Mouse (Mus musculus) forebrain, embryonic 11.5 days (tissue): ENCODE measurements around the gene Commd2. TPM values are rescaled to one million over a fixed set of nuclear protein-coding genes. Genes with fewer than 3 reads are reported as not detected.

ENCODE experiments used
- ATAC-seq: fragments of 200-750 bp; cut with Nextera tagmentation; replicated peaks from 2 replicates; pipeline ENCODE4 v1.8.0; 2017; ENCODE audit warnings: moderate TSS enrichment; ENCODE audit not compliant: low FRiP score
- DNase-seq: peaks from one replicate; pipeline ENCODE4 v3.0.0-alpha.2; 2017; ENCODE audit warnings: low spot score
- H3K27ac ChIP-seq: fragments of 300-500 bp; sonication (generic); 2 replicates; pipeline ENCODE4 v1.5.1; 2014; ENCODE audit warnings: low read depth, low read length
- H3K27me3 ChIP-seq: fragments of 300-500 bp; sonication (generic); 2 replicates; pipeline ENCODE4 v1.6.1; 2014; ENCODE audit warnings: mild to moderate bottlenecking, low read length, mixed read lengths; ENCODE audit not compliant: control insufficient read depth, insufficient read depth
- H3K36me3 ChIP-seq: fragments of 300-500 bp; sonication (generic); 2 replicates; pipeline ENCODE4 v1.6.1; 2014; ENCODE audit warnings: mild to moderate bottlenecking, low read length, moderate library complexity, mixed read lengths; ENCODE audit not compliant: control insufficient read depth, insufficient read depth
- H3K4me1 ChIP-seq: fragments of 300-500 bp; sonication (generic); replicated peaks from 2 replicates; pipeline ENCODE4 v1.6.1; 2014; ENCODE audit warnings: low read length, mixed read lengths; ENCODE audit not compliant: control insufficient read depth, insufficient read depth
- H3K4me2 ChIP-seq: fragments of 300-500 bp; sonication (generic); 2 replicates; pipeline ENCODE4 v1.6.1; 2014; ENCODE audit warnings: low read depth, mild to moderate bottlenecking, low read length, moderate library complexity, mixed read lengths; ENCODE audit not compliant: severe bottlenecking
- H3K4me3 ChIP-seq: fragments of 300-500 bp; sonication (generic); 2 replicates; pipeline ENCODE4 v1.5.1; 2014; ENCODE audit warnings: low read depth, low read length
- H3K9ac ChIP-seq: fragments of 300-500 bp; sonication (generic); 2 replicates; pipeline ENCODE4 v1.6.1; 2014; ENCODE audit warnings: low read length
- H3K9me3 ChIP-seq: fragments of 300-500 bp; sonication (generic); 2 replicates; pipeline ENCODE4 v1.6.1; 2016; ENCODE audit warnings: low read length, mixed read lengths; ENCODE audit not compliant: control insufficient read depth
- WGBS: fragments of 180-500 bp; shearing (Covaris S2); extraction: QIAGEN DNeasy Blood & Tissue Kit; methylation state at CpG from one replicate; pipeline ENCODE4 v1.1.7; 2014; 5-methylcytosine and 5-hydroxymethylcytosine counted together
- microRNA-seq: library from miRNA; unstranded; fragments of <30 nt; microRNA quantifications from one replicate; pipeline ENCODE4, GENCODE M21; 2016; ENCODE audit not compliant: insufficient number of aligned reads
- polyA plus RNA-seq: library from polyadenylated mRNA; unstranded; fragments of >200 nt; fragmentation: Nextera tagmentation; extraction: Ambion mirVana; gene quantifications from 2 replicates; pipeline ENCODE4 v1.2.1, GENCODE M21; 2014

Commd2 gene
- polyA plus RNA-seq, 1 experiment from 2014 or later, result 95.4 TPM

DNA sequence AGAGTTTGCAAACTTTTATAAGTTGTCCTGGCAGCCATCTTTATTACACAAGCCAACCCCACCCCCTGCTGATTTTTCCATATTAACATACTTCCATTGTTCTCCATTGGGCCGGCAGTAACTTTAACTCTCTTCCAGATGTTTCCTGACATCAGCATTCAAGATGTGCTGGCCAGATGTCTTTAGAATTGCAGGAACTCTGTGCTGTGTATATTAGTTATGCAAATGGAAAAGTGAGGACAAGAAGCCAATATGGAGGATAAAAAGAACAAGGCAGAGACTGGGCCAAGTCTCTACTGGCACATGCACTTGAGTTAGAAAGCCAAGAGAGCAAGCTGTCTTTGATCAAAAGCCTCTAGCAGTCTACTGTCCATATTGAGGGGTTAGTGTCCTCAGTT, 46.9 kb downstream of the Commd2 start:
- no peak overlapping the region for H3K27ac ChIP-seq
- WGBS, result 58% methylated on average over 1 of the region's 1 CpGs
- H3K4me1 ChIP-seq, result no peaks in the 10 kb centered on the region
- H3K36me3 ChIP-seq, result no peaks in the 10 kb centered on the region
- ATAC-seq (no peak), DNase-seq (no peak)
- H3K9ac ChIP-seq, result no peak overlapping the region
- no peak overlapping the region for H3K4me2 ChIP-seq
- no peak overlapping the region for H3K4me3 ChIP-seq
- H3K27me3 ChIP-seq, result no peaks in the 10 kb centered on the region
- H3K9me3 ChIP-seq, result no peaks in the 10 kb centered on the region

DNA sequence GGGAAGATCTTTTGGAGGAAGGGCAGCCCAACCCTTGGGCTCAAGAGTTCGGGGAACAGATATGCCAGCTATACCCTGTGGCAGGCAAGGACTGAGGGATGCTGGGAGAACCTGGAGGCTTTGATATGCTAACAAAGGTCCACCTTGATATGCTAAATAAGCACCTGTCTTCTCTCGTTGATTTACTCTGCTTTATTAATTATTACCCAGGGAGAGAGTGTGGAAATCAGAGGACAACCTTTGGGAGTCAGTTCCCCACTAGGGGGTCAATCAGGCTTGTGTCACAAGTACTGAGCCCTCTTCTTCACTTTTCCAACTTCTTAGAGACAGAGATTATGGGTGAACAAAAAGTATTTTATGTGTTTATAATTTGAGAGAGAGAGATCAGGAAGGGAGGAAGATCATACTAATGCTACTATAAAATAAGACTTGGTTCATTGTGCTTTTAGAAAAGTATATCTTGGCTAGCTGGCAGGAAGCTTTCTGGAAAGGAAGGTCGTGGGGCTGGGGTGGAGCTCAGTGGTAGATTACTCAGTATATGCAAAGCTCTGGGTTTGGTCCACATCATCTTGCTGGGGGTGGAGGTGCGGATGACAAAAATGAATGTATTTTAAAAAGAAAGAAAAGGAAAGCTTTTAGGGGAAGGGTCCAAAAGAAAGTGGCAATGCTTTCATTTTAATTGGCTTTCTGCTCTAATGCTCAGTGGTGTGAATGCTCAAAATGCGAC, 47.5 kb downstream of the Commd2 start:
- H3K27me3 ChIP-seq, result no peaks in the 10 kb centered on the region
- H3K27ac ChIP-seq, result no peak overlapping the region
- no peaks in the 10 kb centered on the region for H3K36me3 ChIP-seq
- no peak overlapping the region for H3K9ac ChIP-seq
- DNase-seq, result no peak
- H3K4me3 ChIP-seq, result no peak overlapping the region
- ATAC-seq, result no peak
- no peak overlapping the region for H3K4me2 ChIP-seq
- H3K9me3 ChIP-seq, result no peaks in the 10 kb centered on the region
- WGBS, result 66% methylated on average over 5 of the region's 5 CpGs
- no peaks in the 10 kb centered on the region for H3K4me1 ChIP-seq

DNA sequence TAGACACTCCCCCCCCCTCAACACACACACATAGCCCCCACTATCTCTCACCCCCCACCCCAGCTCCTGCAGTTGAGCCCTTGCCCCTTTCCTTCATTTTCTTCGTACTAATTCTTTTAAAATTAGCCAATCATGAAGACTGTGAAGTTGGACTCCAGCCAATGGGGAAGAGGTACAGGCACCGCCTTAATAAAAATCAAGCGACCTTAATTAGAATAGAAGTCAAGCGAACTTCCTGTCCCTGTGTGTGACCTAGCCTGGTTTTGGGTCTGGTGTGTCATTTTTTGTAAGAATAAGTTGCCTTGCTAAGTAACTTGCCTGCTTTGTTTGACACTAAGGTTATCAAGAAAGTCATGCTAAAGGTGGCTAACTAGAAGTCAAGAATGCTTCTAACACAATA, 48.9 kb downstream of the Commd2 start:
- WGBS, result 90% methylated on average over 4 of the region's 4 CpGs
- ATAC-seq (no peak), DNase-seq (no peak)
- no peak overlapping the region for H3K9ac ChIP-seq
- H3K36me3 ChIP-seq, result no peaks in the 10 kb centered on the region
- H3K27ac ChIP-seq, result no peak overlapping the region
- no peaks in the 10 kb centered on the region for H3K27me3 ChIP-seq
- no peak overlapping the region for H3K4me3 ChIP-seq
- no peaks in the 10 kb centered on the region for H3K4me1 ChIP-seq
- H3K4me2 ChIP-seq, result no peak overlapping the region
- no peaks in the 10 kb centered on the region for H3K9me3 ChIP-seq

DNA sequence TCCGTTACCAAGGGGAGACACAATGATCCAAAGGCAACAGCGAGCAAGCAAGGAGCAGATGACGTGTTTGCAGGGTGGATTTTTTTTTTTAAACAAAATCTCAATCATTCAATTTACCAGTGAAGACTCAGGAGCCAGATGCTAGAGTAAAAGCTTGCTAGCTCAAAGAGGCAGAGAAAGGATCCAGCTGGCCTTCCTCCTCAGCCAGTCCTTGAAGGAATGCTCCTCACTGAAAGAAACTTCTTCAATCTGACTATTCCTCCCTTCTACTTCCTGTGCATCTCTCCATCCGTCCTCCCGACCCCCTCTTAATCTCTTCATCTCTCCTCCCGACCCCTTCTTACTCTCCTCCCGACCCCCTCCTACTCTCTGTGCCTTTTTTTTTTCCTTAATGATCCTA, 54.9 kb downstream of the Commd2 start:
- no peak overlapping the region for H3K9ac ChIP-seq
- H3K9me3 ChIP-seq, result no peaks in the 10 kb centered on the region
- ATAC-seq (no peak), DNase-seq (no peak)
- H3K4me2 ChIP-seq, result no peak overlapping the region
- WGBS, result 72% methylated on average over 7 of the region's 7 CpGs
- no peaks in the 10 kb centered on the region for H3K27me3 ChIP-seq
- H3K36me3 ChIP-seq, result no peaks in the 10 kb centered on the region
- no peak overlapping the region for H3K27ac ChIP-seq
- H3K4me1 ChIP-seq, result no peaks in the 10 kb centered on the region
- H3K4me3 ChIP-seq, result no peak overlapping the region

DNA sequence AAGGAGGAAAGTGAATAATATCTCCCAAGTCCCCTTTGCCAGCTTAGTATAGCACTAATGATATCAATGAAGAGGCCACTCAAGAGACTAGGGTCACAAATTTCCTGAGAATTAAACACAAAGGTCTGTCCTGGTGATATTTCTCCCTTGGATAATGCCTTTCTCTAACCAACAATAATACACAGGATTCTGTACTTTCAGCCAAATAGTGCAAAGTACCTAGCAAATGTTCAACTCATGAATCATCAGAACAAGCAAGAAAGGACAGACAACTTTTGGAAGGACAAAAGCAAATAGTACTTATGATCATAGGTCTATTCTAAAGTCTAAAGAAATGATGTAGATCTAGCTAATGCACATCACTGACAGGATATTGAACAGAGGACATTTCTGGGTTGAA, 56.0 kb downstream of the Commd2 start:
- Histone ChIP-seq H3K36me3 (no peaks in the 10 kb centered on the region), H3K4me2 (no peak overlapping the region), H3K27me3 (no peaks in the 10 kb centered on the region), H3K9me3 (no peaks in the 10 kb centered on the region), H3K27ac (no peak overlapping the region), H3K9ac (no peak overlapping the region), H3K4me1 (no peaks in the 10 kb centered on the region), H3K4me3 (no peak overlapping the region)
- DNase-seq (no peak), ATAC-seq (no peak)

Small RNA genes within 50 kb of the gene (microRNA-seq; reads per million reads assigned to microRNA genes)
- gene Mir6377, result not detected

Other genes with a start within 250 kb of the Commd2 start
- gene Tm4sf4, start 226.4 kb downstream of the Commd2 start, polyA plus RNA-seq, result 0.20 TPM in 1 of 2 replicates, not detected in the other
- gene Wwtr1, start 75.8 kb downstream of the Commd2 start, polyA plus RNA-seq, result 11.2 and 12.1 TPM in 2 replicates
- gene Ankub1, start 41.1 kb upstream of the Commd2 start, polyA plus RNA-seq, result not detected in 2 replicates
- gene Rnf13, start 84.3 kb upstream of the Commd2 start, polyA plus RNA-seq, result 49.2 and 52.6 TPM in 2 replicates
- gene Pfn2, start 196.4 kb upstream of the Commd2 start, polyA plus RNA-seq, result 282 and 289 TPM in 2 replicates